Mouse (Mus musculus) MEL (cell line): ENCODE measurements at regions not wholly inside any gene's neighbourhood (a gene's known extent, or its start where the extent isn't known, plus 50 kb on each side); places are given as distances from the start of the nearest gene placed in this dataset.

Experiments
- DNase-seq: peaks from one replicate; pipeline ENCODE4 v3.0.0; 2011; ENCODE audit warnings: low read depth, low spot score
- H3K27ac ChIP-seq: 2 replicates; pipeline ENCODE4 v1.5.1; 2012; ENCODE audit warnings: low read depth, mild to moderate bottlenecking, control low read depth, low read length, moderate library complexity; ENCODE audit not compliant: control insufficient read depth
- H3K27me3 ChIP-seq, 2 experiments: fragments of 150-350 bp in 1 of 2; sonication (generic) in 1 of 2; 2 replicates each; pipeline ENCODE4 v1.6.1; 2012; ENCODE audit warnings: low read length in 2 of 2, mild to moderate bottlenecking in 2 of 2, improper control_type of control experiment in 1 of 2, moderate library complexity in 1 of 2; ENCODE audit not compliant: insufficient read depth in 2 of 2, control insufficient read depth in 1 of 2
- H3K36me3 ChIP-seq, 2 experiments: 2 replicates each; pipeline ENCODE4 v1.6.1; 2012 to 2014; ENCODE audit warnings: low read length in 2 of 2, improper control_type of control experiment in 1 of 2, inconsistent platforms in 1 of 2, mild to moderate bottlenecking in 1 of 2; ENCODE audit not compliant: insufficient read depth in 2 of 2, control insufficient read depth in 1 of 2
- H3K4me1 ChIP-seq, 2 experiments: fragments of 150-350 bp in 1 of 2; sonication (generic) in 1 of 2; 2 replicates each; pipeline ENCODE4 v1.6.1; 2012; ENCODE audit warnings: low read length in 2 of 2, improper control_type of control experiment in 1 of 2, mild to moderate bottlenecking in 1 of 2; ENCODE audit not compliant: insufficient read depth in 2 of 2, control insufficient read depth in 1 of 2
- H3K4me3 ChIP-seq, 2 experiments: fragments of 150-350 bp in 1 of 2; sonication (generic) in 1 of 2; 2 replicates each; pipeline ENCODE4 v1.5.1; 2012; ENCODE audit warnings: low read depth in 2 of 2, low read length in 2 of 2, mild to moderate bottlenecking in 2 of 2, moderate library complexity in 2 of 2, control low read depth in 1 of 2, improper control_type of control experiment in 1 of 2; ENCODE audit not compliant: control insufficient read depth in 1 of 2, insufficient read depth in 1 of 2
- H3K79me2 ChIP-seq: 2 replicates; pipeline ENCODE4 v1.6.1; 2012; ENCODE audit warnings: mild to moderate bottlenecking, low read length, moderate library complexity; ENCODE audit not compliant: control insufficient read depth, poor library complexity, insufficient read depth
- H3K9ac ChIP-seq: 2 replicates; pipeline ENCODE4 v1.6.1; 2012; ENCODE audit warnings: low read depth, mild to moderate bottlenecking, control low read depth, low read length, moderate library complexity; ENCODE audit not compliant: control insufficient read depth, poor library complexity, severe bottlenecking
- H3K9me3 ChIP-seq: fragments of 150-350 bp; sonication (generic); replicated peaks from 2 replicates; pipeline ENCODE4 v1.6.1; 2012; ENCODE audit warnings: mild to moderate bottlenecking, low read length, improper control_type of control experiment, moderate library complexity; ENCODE audit not compliant: insufficient read depth
- BHLHE40 ChIP-seq: IDR thresholded peaks from 2 replicates; pipeline ENCODE4 v1.6.1; 2012; ENCODE audit warnings: low read depth, mild to moderate bottlenecking, inconsistent platforms, low read length, improper control_type of control experiment, borderline replicate concordance
- CHD1 ChIP-seq: IDR thresholded peaks from 2 replicates; pipeline ENCODE4 v1.6.1; 2012; ENCODE audit warnings: low read depth, mild to moderate bottlenecking, inconsistent platforms, low read length, improper control_type of control experiment
- E2F4 ChIP-seq: IDR thresholded peaks from 2 replicates; pipeline ENCODE4 v1.6.1; 2011; ENCODE audit warnings: low read depth, low read length, improper control_type of control experiment, borderline replicate concordance
- ELF1 ChIP-seq: IDR thresholded peaks from 2 replicates; pipeline ENCODE4 v1.6.1; 2014; ENCODE audit warnings: low read depth, mild to moderate bottlenecking, inconsistent platforms, low read length, improper control_type of control experiment, moderate library complexity
- GABPA ChIP-seq: IDR thresholded peaks from 2 replicates; pipeline ENCODE4 v1.6.1; 2012; ENCODE audit warnings: low read depth, mild to moderate bottlenecking, inconsistent platforms, low read length, improper control_type of control experiment, moderate library complexity
- GATA1 ChIP-seq: IDR thresholded peaks from 2 replicates; pipeline ENCODE4 v1.6.1; 2011; ENCODE audit warnings: low read depth, low read length, improper control_type of control experiment
- HCFC1 ChIP-seq: IDR thresholded peaks from 2 replicates; pipeline ENCODE4 v1.6.1; 2012; ENCODE audit warnings: low read depth, mild to moderate bottlenecking, inconsistent platforms, low read length, improper control_type of control experiment, moderate library complexity
- KAT2A ChIP-seq: conservative IDR thresholded peaks from 2 replicates; pipeline ENCODE4 v1.6.1; 2012; ENCODE audit warnings: low read depth, low read length, improper control_type of control experiment, inconsistent platforms
- MAX ChIP-seq: IDR thresholded peaks from 2 replicates; pipeline ENCODE4 v1.6.1; 2011; ENCODE audit warnings: low read length, improper control_type of control experiment
- MAZ ChIP-seq: IDR thresholded peaks from 2 replicates; pipeline ENCODE4 v1.6.1; 2012; ENCODE audit warnings: low read depth, mild to moderate bottlenecking, inconsistent platforms, low read length, improper control_type of control experiment
- MXI1 ChIP-seq: IDR thresholded peaks from 2 replicates; pipeline ENCODE4 v1.6.1; 2011; ENCODE audit warnings: mild to moderate bottlenecking, low read depth, low read length, improper control_type of control experiment
- MYC ChIP-seq: IDR thresholded peaks from 2 replicates; pipeline ENCODE4 v1.6.1; 2011; ENCODE audit warnings: low read depth, mild to moderate bottlenecking, low read length, improper control_type of control experiment, moderate library complexity
- NELFE ChIP-seq: IDR thresholded peaks from 2 replicates; pipeline ENCODE4 v1.6.1; 2011; ENCODE audit warnings: low read depth, low read length, improper control_type of control experiment
- POLR2AphosphoS5 ChIP-seq: IDR thresholded peaks from 2 replicates; pipeline ENCODE4 v1.6.1; 2012; ENCODE audit warnings: low read depth, borderline replicate concordance, mild to moderate bottlenecking, inconsistent platforms, low read length, moderate library complexity, mixed read lengths
- RAD21 ChIP-seq: IDR thresholded peaks from 2 replicates; pipeline ENCODE4 v1.6.1; 2011; ENCODE audit warnings: mild to moderate bottlenecking, low read depth, low read length, improper control_type of control experiment
- TAL1 ChIP-seq: IDR thresholded peaks from 2 replicates; pipeline ENCODE4 v1.6.1; 2012; ENCODE audit warnings: mild to moderate bottlenecking, inconsistent platforms, low read length, moderate library complexity, mixed read lengths

GRCm38 (mm10) chr7:138538048-138538831 is 140.7 kb upstream of the Tcerg1l start:
- H3K79me2 ChIP-seq: no peaks in the 10 kb centered on the region
- H3K4me3 ChIP-seq: no peak overlapping the region
- DNase-seq: no peak
- H3K27ac ChIP-seq: no peak overlapping the region
- TF ChIP-seq E2F4: no peak
- no peak for TF ChIP-seq RAD21
- no peaks in the 10 kb centered on the region for H3K36me3 ChIP-seq
- no peaks in the 10 kb centered on the region for H3K9me3 ChIP-seq
- H3K9ac ChIP-seq: no peak overlapping the region
- H3K27me3 ChIP-seq: no peaks in the 10 kb centered on the region
- no peaks in the 10 kb centered on the region for H3K4me1 ChIP-seq

- Histone ChIP-seq H3K4me3 (no peak overlapping the region), H3K27me3 (no peaks in the 10 kb centered on the region), H3K9ac (no peak overlapping the region), H3K27ac (no peak overlapping the region), H3K4me1 (no peaks in the 10 kb centered on the region), H3K36me3 (no peaks in the 10 kb centered on the region), H3K9me3 (no peaks in the 10 kb centered on the region), H3K79me2 (no peaks in the 10 kb centered on the region)
- TF ChIP-seq MAZ (no peak), POLR2AphosphoS5 (no peak), CHD1 (no peak), MXI1 (no peak), RAD21 (no peak), ELF1 (no peak), GABPA (no peak), GATA1 (no peak), NELFE (no peak)
- DNase-seq: no peak
These were observed 128.6 kb upstream of the Tcerg1l start for GRCm38 (mm10) chr7:138526143-138526542.

- no peak for DNase-seq
- H3K27me3 ChIP-seq: no peaks in the 10 kb centered on the region
- H3K36me3 ChIP-seq: no peaks in the 10 kb centered on the region
- no peak for TF ChIP-seq GATA1
- no peak for TF ChIP-seq HCFC1
- no peak for TF ChIP-seq BHLHE40
- TF ChIP-seq TAL1: no peak
- TF ChIP-seq MAX: no peak
- no peak for TF ChIP-seq MYC
- no peak for TF ChIP-seq MXI1
- TF ChIP-seq ELF1: no peak
- no peak for TF ChIP-seq KAT2A
- H3K9ac ChIP-seq: no peak overlapping the region
- no peaks in the 10 kb centered on the region for H3K79me2 ChIP-seq
- no peaks in the 10 kb centered on the region for H3K9me3 ChIP-seq
- no peaks in the 10 kb centered on the region for H3K4me1 ChIP-seq
- no peak overlapping the region for H3K27ac ChIP-seq
- H3K4me3 ChIP-seq: no peak overlapping the region
These were observed 127.4 kb upstream of the Tcerg1l start for GRCm38 (mm10) chr7:138524936-138525335.
